Mouse (Mus musculus): ENCODE results near the gene Mafg. TPM values are rescaled to one million over a fixed set of nuclear protein-coding genes. Genes with fewer than 3 reads are reported as not detected.

The Mafg gene
- polyA plus RNA-seq, 1 experiment from 2014 or later, result 28.2 TPM

GRCm38 (mm10) chr11:120613481-120613972 is 19.9 kb downstream of the Mafg start:
- Histone ChIP-seq H3K9me3 (no peaks in the 10 kb centered on the region), H3K36me3 (peaks cover 74% of the 10 kb centered on the region), H3K27me3 (ENCODE audit: insufficient read depth, poor library complexity, severe bottlenecking) (peaks cover 12% of the 10 kb centered on the region), H3K27ac (no peak overlapping the region), H3K4me3 (no peak overlapping the region), H3K4me1 (peaks cover 34% of the 10 kb centered on the region)
- WGBS, result 82% methylated on average over 10 of the region's 10 CpGs
- no peak for DNase-seq (ENCODE audit: low spot score)

DNA sequence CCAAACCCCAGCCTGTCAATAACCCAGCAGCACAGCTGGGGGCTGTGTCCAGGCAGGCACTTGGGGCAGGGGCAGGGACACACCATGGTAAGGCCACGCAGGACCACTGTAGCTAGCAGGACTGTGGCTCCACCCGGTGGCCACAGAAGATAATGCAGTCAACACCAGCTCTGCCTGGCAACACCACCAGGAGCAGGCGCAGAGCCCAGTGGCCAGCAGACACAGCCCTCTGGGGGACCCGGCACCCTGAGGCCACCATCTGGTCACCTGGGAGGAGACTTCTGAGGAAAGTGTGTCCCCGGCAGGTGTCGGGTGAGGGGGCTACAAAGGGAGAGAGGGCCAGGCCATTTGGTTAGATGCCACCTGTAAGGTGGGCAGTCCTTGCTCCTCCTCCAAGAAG is 20.6 kb downstream of the Mafg start:
- Histone ChIP-seq H3K27me3 (ENCODE audit: insufficient read depth, poor library complexity, severe bottlenecking) (peaks cover 14% of the 10 kb centered on the region), H3K4me1 (peaks cover 38% of the 10 kb centered on the region), H3K4me3 (peak overlapping the region; percentile 2; the same call in 1 of the 2 replicates), H3K9me3 (no peaks in the 10 kb centered on the region), H3K27ac (no peak overlapping the region), H3K36me3 (peaks cover 66% of the 10 kb centered on the region)
- WGBS, result 37% methylated on average over 6 of the region's 6 CpGs
- DNase-seq (ENCODE audit: low spot score), result peak; percentile 89

DNA sequence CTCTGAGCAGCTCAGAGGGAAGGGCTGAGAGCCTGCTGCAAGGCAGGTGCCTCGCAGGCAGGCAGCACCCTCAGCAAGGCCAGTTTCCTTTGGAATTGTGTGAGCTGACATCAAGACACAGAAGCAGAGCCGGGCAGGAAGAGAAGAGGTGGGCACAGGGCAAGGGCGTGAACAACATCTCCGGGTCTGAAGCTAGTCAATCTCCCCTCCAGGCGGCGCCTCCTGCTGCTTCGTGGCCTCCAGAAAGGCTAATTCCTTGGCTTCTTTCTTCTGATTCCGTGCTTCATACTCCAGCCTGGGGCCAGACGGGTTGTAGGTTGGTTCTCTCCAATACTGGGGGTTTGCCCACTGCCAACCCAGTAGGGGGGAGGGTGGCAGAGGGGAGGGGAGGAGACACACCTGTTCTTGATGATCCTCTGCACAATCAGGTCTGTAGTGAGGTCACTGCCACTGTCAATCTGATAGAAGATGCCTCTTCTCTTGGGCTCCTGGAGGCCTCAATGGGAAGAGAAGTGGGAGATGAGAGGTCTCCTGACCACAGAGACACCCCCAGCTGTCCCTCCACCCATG is 22.8 kb downstream of the Mafg start:
- 79% methylated on average over 9 of the region's 9 CpGs for WGBS
- Histone ChIP-seq H3K27ac (no peak overlapping the region), H3K36me3 (peaks cover 79% of the 10 kb centered on the region), H3K27me3 (ENCODE audit: insufficient read depth, poor library complexity, severe bottlenecking) (peaks cover 25% of the 10 kb centered on the region), H3K9me3 (no peaks in the 10 kb centered on the region), H3K4me3 (no peak overlapping the region), H3K4me1 (peaks cover 26% of the 10 kb centered on the region)
- DNase-seq (ENCODE audit: low spot score), result no peak

- Histone ChIP-seq H3K4me1 (peaks cover 25% of the 10 kb centered on the region), H3K4me3 (peak overlapping the region; percentile 59), H3K36me3 (peaks cover 81% of the 10 kb centered on the region), H3K9me3 (no peaks in the 10 kb centered on the region), H3K27ac (peak overlapping the region; percentile 82), H3K27me3 (ENCODE audit: insufficient read depth, poor library complexity, severe bottlenecking) (peaks cover 25% of the 10 kb centered on the region)
- DNase-seq (ENCODE audit: low spot score), result peak; percentile 93
- 35% methylated on average over 8 of the region's 8 CpGs for WGBS
Measured at GRCm38 (mm10) chr11:120609250-120609649, 24.1 kb downstream of the Mafg start.

GRCm38 (mm10) chr11:120608241-120609034 is 25.0 kb downstream of the Mafg start, which contains the start of gene Npb:
Gene Npb (plus strand): TSS chr11:120608477.
- no peak for DNase-seq (ENCODE audit: low spot score)
- Histone ChIP-seq H3K9me3 (no peaks in the 10 kb centered on the region), H3K4me1 (peaks cover 25% of the 10 kb centered on the region), H3K4me3 (peak within 1 kb of the TSS; percentile 59), H3K27ac (peak within 1 kb of the TSS; percentile 82), H3K36me3 (peaks cover 81% of the 10 kb centered on the region), H3K27me3 (ENCODE audit: insufficient read depth, poor library complexity, severe bottlenecking) (peaks cover 25% of the 10 kb centered on the region)
- 7% methylated on average over 45 of the region's 45 CpGs for WGBS

DNA sequence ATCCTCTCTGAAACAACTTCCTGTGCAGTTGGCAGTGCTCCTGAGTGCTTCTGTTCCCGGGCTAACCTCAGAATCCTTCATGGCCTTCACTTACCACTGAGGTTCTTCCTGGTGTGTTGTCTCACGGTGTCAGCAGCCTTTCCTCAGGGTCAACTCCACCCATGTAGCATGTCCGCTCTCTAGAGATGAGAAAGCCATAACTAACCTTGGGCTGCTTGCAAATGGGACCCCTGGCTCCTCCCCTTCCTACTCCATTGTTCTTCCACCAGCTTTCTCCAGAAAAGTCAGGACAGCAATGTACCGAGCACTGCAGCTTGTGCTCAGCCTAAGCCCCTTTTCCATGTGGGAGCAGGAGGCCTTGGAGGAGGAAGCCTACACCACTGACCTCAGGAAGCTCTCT is 26.6 kb downstream of the Mafg start:
- H3K4me3 ChIP-seq, result no peak overlapping the region
- H3K36me3 ChIP-seq, result peaks cover 81% of the 10 kb centered on the region
- H3K9me3 ChIP-seq, result no peaks in the 10 kb centered on the region
- H3K27ac ChIP-seq, result peak overlapping the region; percentile 36; the same call in 1 of the 2 replicates
- peaks cover 25% of the 10 kb centered on the region for H3K4me1 ChIP-seq
- WGBS, result 72% methylated on average over 4 of the region's 4 CpGs
- DNase-seq (ENCODE audit: low spot score), result no peak
- peaks cover 25% of the 10 kb centered on the region for H3K27me3 ChIP-seq (ENCODE audit: insufficient read depth, poor library complexity, severe bottlenecking)

- H3K4me1 ChIP-seq, result peaks cover 25% of the 10 kb centered on the region
- H3K27ac ChIP-seq, result no peak overlapping the region
- H3K4me3 ChIP-seq, result no peak overlapping the region; the same call in 1 of the 2 replicates
- peaks cover 25% of the 10 kb centered on the region for H3K27me3 ChIP-seq (ENCODE audit: insufficient read depth, poor library complexity, severe bottlenecking)
- no peak for DNase-seq (ENCODE audit: low spot score)
- WGBS, result 89% methylated on average over 7 of the region's 7 CpGs
- no peaks in the 10 kb centered on the region for H3K9me3 ChIP-seq
- peaks cover 78% of the 10 kb centered on the region for H3K36me3 ChIP-seq
Measured at GRCm38 (mm10) chr11:120605667-120606066, 27.7 kb downstream of the Mafg start.

- peaks cover 13% of the 10 kb centered on the region for H3K27me3 ChIP-seq (ENCODE audit: insufficient read depth, poor library complexity, severe bottlenecking)
- H3K36me3 ChIP-seq, result peaks cover 71% of the 10 kb centered on the region
- H3K27ac ChIP-seq, result peak overlapping the region; percentile 37; the same call in 1 of the 2 replicates
- no peaks in the 10 kb centered on the region for H3K9me3 ChIP-seq
- no peak overlapping the region for H3K4me3 ChIP-seq
- H3K4me1 ChIP-seq, result peaks cover 23% of the 10 kb centered on the region
- DNase-seq (ENCODE audit: low spot score), result no peak
- WGBS, result 77% methylated on average over 2 of the region's 2 CpGs
Measured at GRCm38 (mm10) chr11:120603545-120603944, 29.9 kb downstream of the Mafg start.

DNA sequence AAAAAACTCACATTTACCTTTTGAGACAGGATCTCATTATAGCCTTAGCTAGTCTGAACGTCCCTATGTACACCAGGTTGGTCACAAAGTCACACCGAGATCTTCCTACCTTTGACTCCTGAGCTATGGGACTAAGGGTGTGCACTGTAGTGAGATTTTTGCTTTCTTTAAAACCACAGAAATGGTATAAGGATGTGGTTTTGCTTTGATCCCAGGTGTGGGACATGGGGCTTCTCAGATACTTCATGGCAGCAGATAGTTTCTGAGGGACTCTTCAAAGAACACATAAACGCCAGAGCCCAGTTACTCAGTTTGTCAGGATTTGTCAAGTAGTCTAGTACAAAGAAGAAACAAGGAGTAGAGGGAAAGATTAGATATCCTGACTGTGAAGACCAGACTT is 32.7 kb downstream of the Mafg start:
- Histone ChIP-seq H3K4me3 (no peak overlapping the region), H3K27ac (no peak overlapping the region), H3K36me3 (peaks cover 70% of the 10 kb centered on the region), H3K9me3 (no peaks in the 10 kb centered on the region), H3K27me3 (ENCODE audit: insufficient read depth, poor library complexity, severe bottlenecking) (no peaks in the 10 kb centered on the region), H3K4me1 (peaks cover 27% of the 10 kb centered on the region)
- no peak for DNase-seq (ENCODE audit: low spot score)
- WGBS, result 94% methylated on average over 3 of the region's 3 CpGs

DNA sequence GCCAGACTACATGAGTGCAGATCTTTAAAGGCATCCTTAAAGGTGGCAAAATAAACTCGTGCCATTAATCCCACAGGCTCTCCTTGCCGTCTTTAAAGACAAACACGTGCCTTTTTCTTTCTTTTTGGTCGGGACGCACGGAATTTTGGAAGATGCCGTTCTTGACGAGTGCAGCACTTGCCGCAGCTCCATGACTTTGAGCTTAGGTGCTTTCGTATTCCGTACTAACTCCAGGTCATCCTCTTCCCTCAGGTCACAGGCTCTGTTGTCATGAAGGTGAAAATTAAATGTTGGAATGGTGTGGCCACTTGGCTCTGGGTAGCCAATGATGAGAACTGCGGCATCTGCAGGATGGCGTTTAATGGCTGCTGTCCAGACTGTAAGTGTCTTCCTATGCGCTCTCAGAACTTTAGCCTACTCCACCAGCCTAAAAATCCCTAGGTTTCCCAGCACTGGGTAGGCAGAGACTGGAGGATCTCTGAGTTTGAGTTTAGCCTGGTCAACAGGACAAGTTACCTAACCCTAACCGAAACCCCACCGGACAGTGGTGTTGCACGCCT is 34.3 kb downstream of the Mafg start:
- no peaks in the 10 kb centered on the region for H3K9me3 ChIP-seq
- H3K27ac ChIP-seq, result peak overlapping the region; percentile 98
- 50% methylated on average over 17 of the region's 17 CpGs for WGBS
- peak overlapping the region; percentile 99 for H3K4me3 ChIP-seq
- peaks cover 27% of the 10 kb centered on the region for H3K4me1 ChIP-seq
- H3K36me3 ChIP-seq, result peaks cover 69% of the 10 kb centered on the region
- H3K27me3 ChIP-seq (ENCODE audit: insufficient read depth, poor library complexity, severe bottlenecking), result no peaks in the 10 kb centered on the region
- no peak for DNase-seq (ENCODE audit: low spot score)

DNA sequence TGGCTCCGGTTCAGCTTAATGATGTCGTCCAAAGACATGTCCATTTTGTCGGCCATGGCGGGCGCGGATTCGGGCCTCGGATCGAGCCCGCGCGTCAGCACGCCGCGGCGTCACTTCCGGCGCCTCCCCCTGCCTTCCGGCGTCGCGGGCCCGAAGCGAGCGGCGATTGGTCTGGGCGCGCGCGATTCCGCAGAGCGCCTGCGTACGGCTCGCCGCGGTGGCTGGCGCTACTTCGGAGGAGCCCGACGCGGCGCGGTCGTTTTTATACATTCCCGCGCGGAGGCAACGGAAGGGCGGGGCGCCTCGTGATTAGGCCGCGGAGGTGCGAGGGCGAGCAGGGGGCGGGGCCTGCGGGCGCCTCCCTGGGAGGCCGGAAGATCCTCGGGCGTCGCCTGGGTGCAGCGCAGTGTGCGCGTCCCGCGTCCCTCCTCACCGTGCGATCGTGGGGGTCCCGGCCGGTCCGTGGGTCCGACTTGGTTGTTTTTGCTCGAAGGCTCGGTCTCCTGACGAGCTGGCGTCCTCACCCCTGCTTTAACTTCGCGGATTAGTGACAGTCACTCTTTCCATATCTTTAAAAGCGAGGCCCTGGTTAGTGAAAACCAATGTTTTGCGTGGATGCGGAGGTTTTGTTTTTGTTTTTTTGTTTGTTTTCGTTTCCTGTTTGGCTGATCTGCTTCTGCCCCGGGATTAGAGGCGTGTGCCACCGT is 35.0 kb downstream of the Mafg start, which contains the start of the genes Alyref and Anapc11:
Alyref (minus strand) TSS at position 83 of the 707 bp plus-strand sequence.
Anapc11 (plus strand) TSS at position 139 of the 707 bp plus-strand sequence.
- under 1% methylated on average over 88 of the region's 88 CpGs for WGBS
- peak; percentile 97 for DNase-seq (ENCODE audit: low spot score)
- H3K36me3 ChIP-seq, result peaks cover 69% of the 10 kb centered on the region
- peaks cover 27% of the 10 kb centered on the region for H3K4me1 ChIP-seq
- peak within 1 kb of the TSS; percentile 99 for H3K4me3 ChIP-seq
- no peaks in the 10 kb centered on the region for H3K9me3 ChIP-seq
- H3K27ac ChIP-seq, result peak within 1 kb of the TSS; percentile 98
- no peaks in the 10 kb centered on the region for H3K27me3 ChIP-seq (ENCODE audit: insufficient read depth, poor library complexity, severe bottlenecking)

Data from heart, embryonic 10.5 days (tissue).